8 mouse cellular contexts compared by ENCODE assay signal in the genomic region with DNA sequence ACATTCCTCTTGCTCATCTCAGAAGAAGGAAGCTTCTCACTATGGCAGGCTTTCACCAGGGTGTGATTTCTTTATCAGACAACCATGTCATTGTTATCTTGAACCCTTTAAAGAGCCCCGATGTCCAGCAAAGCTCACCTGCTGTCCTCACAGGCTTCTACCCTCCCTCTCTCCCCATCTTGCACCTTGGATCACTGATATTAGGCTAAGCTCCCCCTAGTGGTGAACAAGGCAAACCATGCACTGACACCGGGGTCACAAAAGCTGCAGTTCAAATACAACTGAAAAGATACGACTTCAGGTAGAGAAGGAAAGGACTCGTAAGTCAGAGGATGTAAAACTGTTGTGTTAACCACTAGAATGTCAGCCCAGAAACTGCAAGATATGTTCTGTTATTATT. TPM values are rescaled to one million over a fixed set of nuclear protein-coding genes. Genes with fewer than 3 reads are reported as not detected.
DNase-seq lines count a peak whose midpoint lies in the region; ATAC-seq lines count a peak whose summit lies in the region.

No protein-coding gene starts in this region.

- H3K36me3 ChIP-seq in midbrain, embryonic 12.5 days: no peaks in the 10 kb centered on the region
- H3K36me3 ChIP-seq in midbrain, embryonic 16.5 days (ENCODE audit: control insufficient read depth, insufficient read depth, low read length): no peaks in the 10 kb centered on the region

- intact Hi-C loops in gastrocnemius, postnatal 36 days (cut with DNase I): loop anchor here (10.0 kb wide), 1 partner anchor 261 kb away; no protein-coding TSS in a partner anchor

- peak; percentile 4 for DNase-seq in cerebellum, adult 11 months
- peak; percentile 11 for DNase-seq in cerebellum, adult 9-10 months
- peak; percentile 24 to 38 for DNase-seq in kidney, postnatal 36 days
- no peak for DNase-seq in gastrocnemius, postnatal 36 days

- H3K4me2 ChIP-seq in midbrain, embryonic 12.5 days (replicated peaks): no peak overlapping the region
- H3K4me2 ChIP-seq in midbrain, embryonic 16.5 days (ENCODE audit: low read length): no peak overlapping the region

- H3K4me1 ChIP-seq in midbrain, embryonic 12.5 days: no peaks in the 10 kb centered on the region
- no peaks in the 10 kb centered on the region for H3K4me1 ChIP-seq in midbrain, embryonic 16.5 days (ENCODE audit: control insufficient read depth, insufficient read depth, low read length)

- H3K4me3 ChIP-seq in midbrain, embryonic 12.5 days: no peak overlapping the region
- no peak overlapping the region for H3K4me3 ChIP-seq in midbrain, embryonic 16.5 days (ENCODE audit: low read depth, low read length)

- H3K27ac ChIP-seq in midbrain, embryonic 12.5 days (replicated peaks): no peak overlapping the region
- no peak overlapping the region for H3K27ac ChIP-seq in midbrain, embryonic 16.5 days (ENCODE audit: low read length)

- ATAC-seq in cerebellum, adult (ENCODE audit: insufficient number of reproducible peaks, low FRiP score, low TSS enrichment): no peak
- ATAC-seq in midbrain, embryonic 12.5 days (ENCODE audit: low FRiP score, low read depth): 0 out of 2 replicates have a peak, but pooled peaks have one; percentile 41
- no peak for ATAC-seq in midbrain, embryonic 16.5 days
- ATAC-seq in frontal cortex, adult (ENCODE audit: low TSS enrichment): no peak

- H3K9ac ChIP-seq in midbrain, embryonic 12.5 days (replicated peaks): no peak overlapping the region
- no peak overlapping the region for H3K9ac ChIP-seq in midbrain, embryonic 16.5 days (ENCODE audit: low read depth, low read length)

- 41% methylated on average over 4 of the region's 4 CpGs for WGBS in midbrain, embryonic 12.5 days
- 39% methylated on average over 4 of the region's 4 CpGs for WGBS in midbrain, embryonic 16.5 days

- no peaks in the 10 kb centered on the region for H3K27me3 ChIP-seq in midbrain, embryonic 12.5 days
- no peaks in the 10 kb centered on the region for H3K27me3 ChIP-seq in midbrain, embryonic 16.5 days (ENCODE audit: control insufficient read depth, insufficient read depth, low read depth, low read length)

- H3K9me3 ChIP-seq in midbrain, embryonic 12.5 days: no peaks in the 10 kb centered on the region
- no peaks in the 10 kb centered on the region for H3K9me3 ChIP-seq in midbrain, embryonic 16.5 days (replicated peaks; ENCODE audit: control insufficient read depth, low read length, poor library complexity, severe bottlenecking)

RNA-seq across cellular contexts. Expression of a gene that starts 43.5 kb away (rescaled TPM):
- polyA plus RNA-seq in midbrain, embryonic 12.5 days (2016; fragmentation: Nextera tagmentation; extraction: Ambion mirVana): 201 and 221 TPM in 2 replicates
- polyA plus RNA-seq in midbrain, embryonic 16.5 days (2015; fragmentation: Nextera tagmentation; extraction: Ambion mirVana): 150 and 173 TPM in 2 replicates
- 10 to 100 TPM; 31.0 to 34.5 TPM for total RNA-seq in gastrocnemius, postnatal 36 days (2021)

Comparison
In these comparisons a context has a peak if more than half of its experiments do, and no peak if none do; other contexts are left out.
1. DNase-seq: peak in cerebellum, adult 11 months (single experiment), cerebellum, adult 9-10 months (single experiment) and kidney, postnatal 36 days (2 of 2); none in gastrocnemius, postnatal 36 days (0 of 2).